Mouse (Mus musculus): ENCODE measurements around the gene Syt1.

- TF ChIP-seq CTCF (IDR thresholded peaks at IDR 0.05) (no peak), EP300 (IDR thresholded peaks at IDR 0.05) (no peak)
These were observed 375.2 kb downstream of the Syt1 start for GRCm38 (mm10) chr10:108635616-108636015.
